19 mouse cellular contexts compared by ENCODE assay signal in genomic region chr9:27126543-27126942, GRCm38 (mm10). TPM values are rescaled to one million over a fixed set of nuclear protein-coding genes. Genes with fewer than 3 reads are reported as not detected.
DNase-seq lines count a peak whose midpoint lies in the region; ATAC-seq and TF ChIP-seq lines count a peak whose summit lies in the region.
"Had no signal": no experiment of that assay in that cellular context is flagged by ENCODE, and none has a peak within 500 bp of the region (broad histone marks: within the 10 kb centered on the region; RNA-seq: fewer than 3 reads in every experiment).

No protein-coding gene starts in this region.

- no peak for DNase-seq in kidney, postnatal 0 days (ENCODE audit: low spot score)
- DNase-seq in kidney, postnatal 36 days: no peak
- DNase-seq in midbrain, embryonic 11.5 days (ENCODE audit: low spot score, missing footprints): no peak
- DNase-seq in R1 (ENCODE audit: low read depth, low spot score): peak; percentile 71
- DNase-seq in urinary bladder, adult 2 months (ENCODE audit: low spot score): no peak
- no peak for DNase-seq in adrenal gland, postnatal 4 days (ENCODE audit: low spot score in 2 of 2)
- DNase-seq: cerebellum, adult 11 months; cerebellum, postnatal 25 days; layer of hippocampus, adult 9-11 months; lung, adult 18-20 months; midbrain, embryonic 14.5 days; thymus, postnatal 25 days had no signal

- no peaks in the 10 kb centered on the region for H3K9me3 ChIP-seq in kidney, postnatal 0 days (replicated peaks; ENCODE audit: low read length)
- no peaks in the 10 kb centered on the region for H3K9me3 ChIP-seq in midbrain, embryonic 13.5 days
- H3K9me3 ChIP-seq in midbrain, embryonic 11.5 days (ENCODE audit: control insufficient read depth, low read length): peaks cover 2% of the 10 kb centered on the region; the same call in 1 of the 2 replicates
- no peaks in the 10 kb centered on the region for H3K9me3 ChIP-seq in E14TG2a.4 (ENCODE audit: low read length)
- H3K9me3 ChIP-seq: forebrain, embryonic 13.5 days; heart, embryonic 15.5 days; limb, embryonic 13.5 days had no signal

- no peak overlapping the region for H3K9ac ChIP-seq in kidney, postnatal 0 days (ENCODE audit: low read depth, low read length)
- no peak overlapping the region for H3K9ac ChIP-seq in midbrain, embryonic 13.5 days (replicated peaks)
- H3K9ac ChIP-seq in midbrain, embryonic 11.5 days (ENCODE audit: low read length): no peak overlapping the region
- H3K9ac ChIP-seq: forebrain, embryonic 13.5 days; heart, embryonic 15.5 days; limb, embryonic 13.5 days had no signal

- WGBS in kidney, postnatal 0 days: 91% methylated on average over 6 of the region's 6 CpGs
- WGBS in midbrain, embryonic 13.5 days: 90% methylated on average over 6 of the region's 6 CpGs
- 93% methylated on average over 6 of the region's 6 CpGs for whole genome bisulfite sequencing in midbrain, embryonic 11.5 days

- no peak overlapping the region for H3K4me3 ChIP-seq in kidney, postnatal 0 days (replicated peaks; ENCODE audit: low read depth, low read length)
- H3K4me3 ChIP-seq in midbrain, embryonic 13.5 days (replicated peaks): no peak overlapping the region
- H3K4me3 ChIP-seq in midbrain, embryonic 11.5 days (ENCODE audit: low read depth, low read length): no peak overlapping the region
- H3K4me3 ChIP-seq in E14TG2a.4 (replicated peaks; ENCODE audit: low read length): no peak overlapping the region
- H3K4me3 ChIP-seq: forebrain, embryonic 13.5 days; heart, embryonic 15.5 days; hindbrain, embryonic 10.5 days; limb, embryonic 13.5 days had no signal

- no peak for ATAC-seq in kidney, postnatal 0 days (replicated peaks; ENCODE audit: low FRiP score, low read depth)
- ATAC-seq in midbrain, embryonic 13.5 days: no peak
- ATAC-seq in midbrain, embryonic 11.5 days (ENCODE audit: low FRiP score): no peak
- ATAC-seq: CD4-positive, CD25-positive, alpha-beta regulatory T cell, adult 4 months had no signal

- H3K4me2 ChIP-seq in kidney, postnatal 0 days (ENCODE audit: low read length): no peak overlapping the region
- H3K4me2 ChIP-seq in midbrain, embryonic 13.5 days (replicated peaks): no peak overlapping the region
- no peak overlapping the region for H3K4me2 ChIP-seq in midbrain, embryonic 11.5 days
- H3K4me2 ChIP-seq: forebrain, embryonic 13.5 days; heart, embryonic 15.5 days; limb, embryonic 13.5 days had no signal

- H3K36me3 ChIP-seq in kidney, postnatal 0 days (ENCODE audit: insufficient read depth, low read length): no peaks in the 10 kb centered on the region
- peaks cover 14% of the 10 kb centered on the region; the same call in 1 of the 2 replicates for H3K36me3 ChIP-seq in midbrain, embryonic 13.5 days
- H3K36me3 ChIP-seq in midbrain, embryonic 11.5 days (ENCODE audit: control insufficient read depth, insufficient read depth, low read length): peaks cover 4% of the 10 kb centered on the region
- no peaks in the 10 kb centered on the region for H3K36me3 ChIP-seq in E14TG2a.4 (ENCODE audit: insufficient read depth, low read length)
- H3K36me3 ChIP-seq: heart, embryonic 15.5 days; limb, embryonic 13.5 days had no signal

- H3K27me3 ChIP-seq in kidney, postnatal 0 days (ENCODE audit: insufficient read depth, low read length): no peaks in the 10 kb centered on the region
- H3K27me3 ChIP-seq in midbrain, embryonic 13.5 days: no peaks in the 10 kb centered on the region
- no peaks in the 10 kb centered on the region for H3K27me3 ChIP-seq in midbrain, embryonic 11.5 days (ENCODE audit: control insufficient read depth, insufficient read depth, low read length)
- H3K27me3 ChIP-seq in E14TG2a.4 (ENCODE audit: insufficient read depth, low read length): no peaks in the 10 kb centered on the region; the same call in 1 of the 2 replicates
- H3K27me3 ChIP-seq: forebrain, embryonic 13.5 days; heart, embryonic 15.5 days; limb, embryonic 13.5 days had no signal

- peak; percentile 25; the same call in 1 of the 2 replicates for TF ChIP-seq CTCF in kidney, postnatal 0 days (IDR thresholded peaks at IDR 0.05; ENCODE audit: low read depth)
- TF ChIP-seq CTCF in E14TG2a.4 (conservative IDR thresholded peaks at IDR 0.05; ENCODE audit: low read length): peak; percentile 79

- no peak overlapping the region for H3K27ac ChIP-seq in kidney, postnatal 0 days
- H3K27ac ChIP-seq in midbrain, embryonic 13.5 days: 0 out of 2 replicates have a peak overlapping the region, but pooled peaks have one; percentile 17
- no peak overlapping the region for H3K27ac ChIP-seq in midbrain, embryonic 11.5 days (ENCODE audit: low read depth, low read length)
- H3K27ac ChIP-seq: forebrain, embryonic 13.5 days; heart, embryonic 15.5 days; hindbrain, embryonic 10.5 days; limb, embryonic 13.5 days had no signal

- H3K4me1 ChIP-seq in kidney, postnatal 0 days (replicated peaks; ENCODE audit: insufficient read depth, low read length): no peaks in the 10 kb centered on the region
- peaks cover 40% of the 10 kb centered on the region for H3K4me1 ChIP-seq in midbrain, embryonic 13.5 days (replicated peaks)
- H3K4me1 ChIP-seq in midbrain, embryonic 11.5 days (ENCODE audit: control insufficient read depth, insufficient read depth, low read length): no peaks in the 10 kb centered on the region; the same call in 1 of the 2 replicates
- peaks cover 9% of the 10 kb centered on the region for H3K4me1 ChIP-seq in E14TG2a.4 (replicated peaks; ENCODE audit: low read depth, low read length)
- H3K4me1 ChIP-seq: limb, embryonic 13.5 days had no signal

RNA-seq across cellular contexts. Expression of gene Jam3, which starts 28.7 kb away (rescaled TPM):
- polyA plus RNA-seq in kidney, postnatal 0 days (2015; fragmentation: Nextera tagmentation; extraction: Ambion mirVana): 56.8 TPM in 2 replicates
- polyA plus RNA-seq in midbrain, embryonic 13.5 days (2015; fragmentation: Nextera tagmentation; extraction: Ambion mirVana): 99.8 and 103 TPM in 2 replicates
- polyA plus RNA-seq in midbrain, embryonic 11.5 days (2014; fragmentation: Nextera tagmentation; extraction: Ambion mirVana): 170 and 171 TPM in 2 replicates
- 60.4 and 62.0 TPM in 2 replicates for polyA plus RNA-seq in urinary bladder, adult 2 months (2012; rRNA removed)
- total RNA-seq in adrenal gland, postnatal 4 days (2021): 10 to 100 TPM; 42.3 to 42.7 TPM
